Mouse (Mus musculus) CH12F3 (cell line): ENCODE measurements around the gene Dnajc30.

Experiments
- in situ Hi-C: fragments of 300-500 bp; cut with MboI; formaldehyde crosslinking; loops from 2 replicates; pipeline ENCODE4 v1.14.3; 2020; ENCODE audit warnings: low sequenced_read_pairs

The Dnajc30 gene

GRCm38 (mm10) chr5:135107521-135108501 lies 43.8 kb downstream of the Dnajc30 start:
- in situ Hi-C loops: no loop called here

DNA sequence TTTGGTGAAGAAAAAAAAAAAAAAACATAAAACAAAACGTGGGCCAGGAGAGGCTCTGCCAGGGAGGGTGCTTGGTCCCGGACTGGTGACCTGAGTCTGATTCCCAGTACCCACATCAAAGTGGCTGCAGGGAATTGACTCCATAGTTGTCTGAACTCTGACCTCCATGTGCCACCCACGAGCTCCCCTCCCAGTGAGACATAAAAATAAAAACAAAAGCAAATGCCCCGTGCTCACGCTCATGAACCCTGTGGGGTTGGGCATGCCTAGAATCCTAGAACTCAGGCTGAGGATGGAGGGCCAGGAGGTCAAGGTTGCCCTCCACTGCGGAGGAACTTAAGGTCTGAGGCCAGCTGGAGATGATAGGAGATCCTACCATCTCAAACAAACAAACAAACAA lies 45.0 kb downstream of the Dnajc30 start:
- in situ Hi-C loops: no loop called here

- in situ Hi-C loops: no loop called here
Measured at GRCm38 (mm10) chr5:135109426-135109825, 45.4 kb downstream of the Dnajc30 start.

GRCm38 (mm10) chr5:135109976-135110375 lies 46.0 kb downstream of the Dnajc30 start:
- in situ Hi-C loops: no loop called here

GRCm38 (mm10) chr5:135113782-135114181 lies 49.8 kb downstream of the Dnajc30 start:
- in situ Hi-C loops: no loop called here

- in situ Hi-C loops: no loop called here
Measured at GRCm38 (mm10) chr5:135115241-135115640, 51.2 kb downstream of the Dnajc30 start.
